Mouse (Mus musculus): ENCODE measurements around the gene Med27.

DNA sequence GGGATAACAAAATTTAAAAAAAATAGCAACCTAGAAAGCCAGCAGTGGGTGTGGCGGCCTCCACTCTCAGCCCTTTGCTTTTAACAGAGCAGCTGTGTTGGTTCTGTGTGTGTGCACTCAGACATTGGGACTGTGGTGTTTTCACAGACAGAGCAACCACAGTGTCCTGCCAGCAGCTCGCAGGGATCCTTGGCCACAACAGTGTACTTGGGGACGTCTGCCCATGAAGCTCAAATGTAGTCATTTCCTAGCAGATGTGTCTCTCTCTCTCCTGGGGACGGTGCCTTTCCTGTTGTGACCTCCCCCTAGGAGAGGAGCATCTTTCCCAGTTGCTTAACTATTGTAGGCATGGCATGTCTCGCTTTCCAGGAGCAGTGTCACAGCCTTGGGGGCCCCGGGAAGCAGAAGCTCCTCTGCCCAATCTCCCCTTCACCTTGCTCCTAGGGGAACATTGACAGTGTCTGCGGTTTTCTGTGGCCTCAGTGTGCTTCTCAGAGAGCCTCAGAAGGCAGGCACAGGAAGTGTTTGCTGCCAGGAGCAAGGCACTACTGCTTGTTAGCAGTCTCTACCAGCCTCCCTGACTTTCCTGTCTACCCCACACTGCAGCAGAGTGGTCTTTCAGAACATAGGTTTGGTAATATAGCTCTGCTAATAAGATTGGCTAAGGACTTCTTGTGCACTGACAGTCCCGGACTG lies 18.5 kb downstream of the Med27 start:
- TF ChIP-seq USF1 (IDR thresholded peaks at IDR 0.05; ENCODE audit: low read depth) (no peak), CEBPB (IDR thresholded peaks at IDR 0.05; ENCODE audit: low read depth) (no peak)
